Mouse (Mus musculus): Measurements from ENCODE around the gene Mast4.
A peak's percentile ranks its signal among the peaks of the same experiment; 100 is the strongest.

The Mast4 gene

DNA sequence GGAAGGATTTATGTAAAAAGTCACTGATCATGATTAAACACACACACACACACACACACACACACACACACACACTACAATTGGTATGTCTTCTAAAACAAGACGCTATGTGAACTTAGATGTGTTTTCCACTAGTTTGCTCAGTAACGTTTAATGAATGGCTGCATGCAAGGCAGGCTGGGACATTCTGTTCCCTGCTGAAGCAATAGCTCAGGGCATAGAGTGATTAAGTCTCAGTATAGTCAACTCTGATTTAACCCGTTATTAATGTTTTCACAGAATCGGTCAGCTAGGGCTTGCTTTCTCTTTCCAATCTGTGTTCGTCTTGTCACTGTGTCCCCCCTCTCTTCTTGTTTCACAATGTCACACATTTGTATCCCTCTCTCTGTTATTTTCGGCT, 558.8 kb downstream of the Mast4 start:
- no peak for DNase-seq

DNA sequence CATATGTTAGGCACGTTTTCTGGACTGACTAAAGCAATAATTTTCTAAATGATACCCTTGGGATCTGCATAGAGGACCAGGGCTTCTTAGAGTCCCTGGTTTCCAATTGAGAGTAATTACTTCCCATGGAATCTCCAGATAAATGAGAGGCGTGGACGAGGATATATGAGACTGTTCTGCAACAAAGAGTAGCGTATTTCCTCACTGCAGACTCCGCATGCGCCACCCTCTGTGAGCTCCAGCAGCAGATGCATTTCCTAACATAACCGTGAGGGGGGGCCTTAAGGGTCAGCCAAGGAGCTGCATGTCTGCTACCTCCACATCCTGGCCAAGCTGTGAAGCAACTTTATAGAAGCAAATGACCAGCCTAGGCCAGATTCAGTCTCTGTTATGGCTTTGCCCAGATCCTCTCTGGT, 559.5 kb downstream of the Mast4 start:
- no peak for DNase-seq

DNA sequence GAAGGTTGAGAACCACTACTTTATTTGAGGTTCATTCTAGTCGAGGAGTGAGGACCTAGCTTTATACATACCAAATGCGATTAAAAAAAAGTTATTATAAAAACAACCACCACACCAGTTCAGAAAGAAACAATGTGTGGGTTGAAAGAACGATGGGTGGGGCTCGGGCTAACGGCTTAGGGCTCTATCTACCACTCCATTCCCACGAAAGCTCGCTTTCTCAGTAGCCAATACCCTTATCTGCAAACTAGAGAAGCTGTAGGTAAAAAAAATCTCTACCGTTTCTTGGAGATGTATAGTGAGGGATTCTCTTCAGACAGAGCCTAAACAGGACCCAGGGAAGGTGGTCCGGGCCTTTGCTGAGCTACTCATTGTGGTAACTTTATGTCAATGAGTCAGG, 561.1 kb downstream of the Mast4 start:
- DNase-seq = no peak

GRCm38 (mm10) chr13:102770194-102770593, 564.1 kb downstream of the Mast4 start:
- no peak for DNase-seq

DNA sequence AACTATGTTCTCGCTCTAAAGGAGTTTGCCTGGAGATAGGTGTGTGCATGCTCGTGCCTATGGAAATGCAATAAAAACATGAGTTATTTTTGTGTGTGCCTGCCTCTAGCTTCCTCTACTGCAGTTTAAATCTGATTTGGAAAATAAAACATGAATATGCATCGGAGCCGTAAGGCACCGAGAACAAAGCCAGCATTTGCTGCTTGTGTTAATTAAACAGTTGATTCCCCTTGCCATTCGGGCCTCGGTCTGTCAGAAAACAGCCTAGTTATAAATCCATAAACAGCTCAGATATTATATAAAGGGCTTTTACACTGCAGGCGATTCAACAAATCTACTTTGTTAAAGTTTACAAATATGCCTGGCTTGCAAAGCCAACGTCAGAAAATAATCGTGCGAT, 565.8 kb downstream of the Mast4 start:
- no peak for DNase-seq

- DNase-seq = no peak
Observed at GRCm38 (mm10) chr13:102767110-102767509, 567.2 kb downstream of the Mast4 start.

- DNase-seq = no peak
Observed at GRCm38 (mm10) chr13:102765216-102765615, 569.1 kb downstream of the Mast4 start.

GRCm38 (mm10) chr13:102764218-102764617, 570.1 kb downstream of the Mast4 start:
- no peak for DNase-seq

- no peak for DNase-seq
Observed at GRCm38 (mm10) chr13:102762203-102762602, 572.1 kb downstream of the Mast4 start.

DNA sequence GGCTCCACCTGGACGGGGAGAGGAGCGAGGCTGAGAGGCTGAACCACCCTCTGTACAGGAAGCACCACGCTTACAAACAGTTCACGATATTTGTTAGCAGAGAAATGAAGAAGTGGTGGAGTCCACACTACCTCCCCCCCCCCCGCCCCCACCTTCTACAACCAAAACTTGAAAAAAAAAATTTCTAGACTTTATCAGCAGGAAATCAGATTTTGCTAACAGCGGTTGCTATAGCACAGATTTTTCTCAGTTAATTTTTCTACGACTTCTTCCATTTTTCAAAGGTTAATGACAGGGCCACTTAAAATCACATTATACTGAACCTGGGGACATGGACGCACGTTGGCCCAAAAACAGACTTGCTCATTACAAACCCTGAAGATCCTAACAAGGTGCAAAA, 572.9 kb downstream of the Mast4 start:
- no peak for DNase-seq

- no peak for DNase-seq
Observed at GRCm38 (mm10) chr13:102758021-102758420, 576.3 kb downstream of the Mast4 start.

DNA sequence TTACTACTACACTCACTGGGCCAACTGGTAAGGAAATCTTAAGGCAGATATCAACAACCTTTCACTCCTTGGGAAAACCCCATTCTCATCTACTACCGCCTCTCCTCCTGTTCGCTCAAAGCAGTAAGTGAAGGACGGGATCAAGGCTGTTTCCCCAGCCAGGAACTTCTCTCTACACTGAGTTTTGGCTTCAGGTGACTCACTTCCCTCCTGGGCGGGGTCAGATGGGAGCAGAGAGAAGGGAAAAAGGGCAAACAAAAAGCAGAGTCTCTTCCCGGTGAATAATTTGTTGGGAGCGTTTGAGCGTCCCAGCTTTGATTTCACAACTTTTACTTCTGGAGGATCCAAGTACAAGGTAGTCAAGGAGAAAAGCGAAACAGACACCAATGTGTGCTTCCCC, 578.2 kb downstream of the Mast4 start:
- no peak for DNase-seq

DNA sequence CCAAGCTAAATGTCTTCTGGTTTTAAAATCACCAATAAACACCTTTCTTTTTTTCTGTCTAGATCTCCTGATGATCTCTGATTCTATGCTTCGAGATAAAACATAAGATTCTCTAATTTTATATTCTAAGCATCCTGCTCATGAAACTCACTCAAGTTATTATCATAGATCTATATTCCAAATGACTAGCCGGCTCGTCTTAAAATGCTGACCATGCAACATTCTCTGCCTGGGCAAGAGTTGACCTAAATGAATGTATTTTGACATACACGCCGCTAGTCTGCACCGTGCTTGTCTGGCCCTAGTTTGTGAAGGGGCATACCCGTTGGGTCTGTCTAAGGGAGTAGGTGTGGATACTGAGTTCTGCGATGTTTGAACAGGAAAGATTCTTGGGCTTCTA, 579.2 kb downstream of the Mast4 start:
- no peak for DNase-seq

- DNase-seq = no peak
Observed at GRCm38 (mm10) chr13:102753714-102754556, 580.4 kb downstream of the Mast4 start.

DNA sequence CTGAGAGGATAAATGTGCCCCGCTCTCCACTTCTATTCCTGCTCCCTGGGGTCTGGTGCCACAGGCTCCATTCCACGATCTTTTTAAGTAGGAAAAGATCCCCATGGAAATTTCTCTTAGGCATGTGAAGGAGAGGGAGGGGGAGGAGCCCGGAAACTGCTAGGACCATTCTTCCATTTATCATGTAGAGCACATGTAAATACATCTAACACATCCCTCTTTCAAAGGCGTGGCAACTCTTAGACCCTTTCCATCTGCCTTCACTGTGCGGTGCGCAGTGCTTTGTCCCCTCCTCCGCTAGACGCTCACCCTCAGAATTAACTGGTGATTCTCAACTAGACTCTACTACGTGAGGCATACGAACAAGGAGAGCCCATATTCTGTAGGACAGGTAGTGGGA, 584.4 kb downstream of the Mast4 start:
- no peak for DNase-seq

GRCm38 (mm10) chr13:102749194-102749593, 585.1 kb downstream of the Mast4 start:
- DNase-seq = no peak

GRCm38 (mm10) chr13:102746803-102747561, 587.3 kb downstream of the Mast4 start:
- DNase-seq = no peak

DNA sequence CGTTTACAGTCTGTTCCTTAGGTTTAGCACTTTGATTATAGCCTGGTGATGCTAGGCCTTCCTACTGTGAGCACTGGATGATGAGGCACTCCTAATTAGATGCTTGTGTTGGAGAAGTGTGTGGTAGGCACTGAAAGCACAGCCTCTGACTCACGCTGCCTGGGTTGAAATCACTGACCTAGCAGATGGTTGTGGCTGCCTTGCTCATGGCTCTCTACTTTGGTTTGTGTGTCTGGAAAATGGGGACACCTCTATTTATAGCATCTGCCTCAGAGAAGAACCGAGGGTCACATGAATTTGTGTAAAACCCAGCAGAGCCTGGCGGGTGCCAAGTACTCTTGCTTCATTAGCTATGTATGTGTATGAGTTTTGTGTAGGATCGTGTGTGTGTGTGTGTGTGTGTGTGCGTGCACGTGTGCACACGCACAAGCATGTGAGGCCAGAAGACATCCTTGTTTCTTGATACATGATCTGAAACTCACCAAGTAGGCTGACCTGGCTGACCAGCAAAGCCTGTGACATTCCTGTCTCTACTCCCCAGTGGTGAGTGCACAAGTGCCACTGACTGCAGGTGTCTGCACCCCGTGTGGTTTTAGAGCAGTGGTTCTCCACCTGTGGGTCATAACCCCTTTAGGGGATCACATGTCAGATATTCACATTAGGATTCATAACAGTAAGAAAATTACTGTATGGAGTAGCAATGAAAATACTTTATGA, 588.5 kb downstream of the Mast4 start:
- DNase-seq = no peak

DNA sequence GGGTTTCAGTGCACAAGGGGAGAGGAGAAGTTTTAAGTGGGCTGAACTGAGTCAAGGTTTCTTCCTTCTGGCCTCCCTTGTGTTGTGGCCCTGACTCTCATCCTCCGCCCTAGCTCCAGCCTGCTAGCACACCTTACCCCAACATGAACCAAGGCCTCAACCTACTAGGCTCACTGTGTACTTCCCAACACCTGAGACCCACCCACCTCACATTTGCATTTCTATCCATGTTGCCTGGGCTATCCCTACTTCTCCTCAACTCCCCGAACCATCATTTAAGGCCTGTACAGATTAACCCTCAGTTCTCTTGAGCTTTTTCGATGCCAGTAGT, 589.1 kb downstream of the Mast4 start:
- DNase-seq = no peak

- peak; percentile 51 for DNase-seq
Observed at GRCm38 (mm10) chr13:102744481-102745269, 589.6 kb downstream of the Mast4 start.

- DNase-seq = no peak
Observed at GRCm38 (mm10) chr13:102739720-102740535, 594.4 kb downstream of the Mast4 start.

- DNase-seq = no peak
Observed at GRCm38 (mm10) chr13:102737811-102738210, 596.5 kb downstream of the Mast4 start.

All from right cerebral cortex, postnatal 14 days (tissue).